Mouse (Mus musculus) spleen, postnatal 14 days (tissue): ENCODE data around the gene Trpt1.

Source experiments
- DNase-seq, 2 experiments: peaks; one replicate each; pipeline ENCODE4 v3.0.0; 2021 to 2022; ENCODE audit warnings: low spot score in 2 of 2

The Trpt1 gene

DNA sequence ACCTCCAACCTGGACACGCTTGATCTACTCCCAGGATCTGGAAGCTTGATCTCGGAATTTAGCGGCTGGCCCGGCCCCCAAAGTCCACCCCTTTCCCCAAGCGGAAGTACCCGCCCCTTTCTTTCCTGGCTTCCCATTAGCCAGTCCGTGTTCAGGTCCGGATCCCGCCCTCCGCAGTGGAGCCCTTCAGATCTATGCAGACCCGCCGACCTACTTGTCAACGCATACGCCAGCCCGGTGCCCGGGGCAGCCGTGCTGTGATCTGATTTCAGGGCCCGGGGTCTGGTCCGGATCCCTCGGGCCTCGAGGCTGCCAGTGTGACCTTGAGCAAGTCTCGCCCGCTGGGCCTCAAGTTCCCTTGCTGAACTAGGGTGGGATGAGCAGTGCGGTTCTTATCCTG is at the start of gene Trpt1, which contains the start of gene Nudt22:
Gene Trpt1, plus strand, starts transcription at position 126 of the 400 bp plus-strand sequence.
Gene Nudt22, minus strand, starts transcription at position 112 of the 400 bp plus-strand sequence.
- DNase-seq: peak; percentile 56 to 65

DNA sequence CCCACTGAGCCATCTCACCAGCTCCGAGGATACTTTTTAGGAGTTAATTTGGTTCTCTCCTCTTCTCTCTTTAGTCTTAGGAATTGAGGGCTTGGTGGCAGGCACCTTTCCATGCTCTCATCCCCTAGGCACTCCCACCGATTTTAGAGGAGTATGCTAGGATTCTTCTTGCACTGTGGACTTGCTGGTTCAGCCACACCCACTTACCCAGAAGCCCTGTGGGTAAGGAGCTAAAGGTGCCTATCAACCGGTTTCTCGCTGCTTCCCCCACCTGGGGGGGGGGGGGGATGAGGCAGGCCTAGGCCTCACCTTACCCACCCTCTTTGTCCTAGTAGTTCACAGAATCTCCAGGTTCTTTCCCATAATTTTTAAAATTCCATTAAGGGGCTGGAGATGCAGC is 48.2 kb upstream of the Trpt1 start:
- no peak for DNase-seq

DNA sequence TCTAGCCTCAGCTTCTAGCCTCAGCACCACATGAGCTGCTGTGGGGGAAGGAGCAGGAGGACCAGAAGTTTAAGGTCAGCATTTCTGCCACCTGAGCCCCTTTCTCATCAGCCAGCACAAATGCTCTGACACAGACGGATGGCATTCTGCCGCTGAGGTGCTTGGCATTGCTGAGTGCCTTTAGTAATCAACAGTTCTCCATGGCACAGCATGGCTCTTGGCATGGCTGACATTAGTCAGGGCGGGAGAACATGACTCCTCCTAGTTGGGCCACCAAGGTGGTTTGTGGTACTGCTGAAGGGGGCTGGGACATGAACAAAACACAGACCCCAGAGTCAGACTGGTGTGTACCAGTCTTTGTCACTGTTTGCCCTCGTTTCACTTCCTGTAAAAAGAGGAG is 47.7 kb upstream of the Trpt1 start:
- DNase-seq: no peak

DNA sequence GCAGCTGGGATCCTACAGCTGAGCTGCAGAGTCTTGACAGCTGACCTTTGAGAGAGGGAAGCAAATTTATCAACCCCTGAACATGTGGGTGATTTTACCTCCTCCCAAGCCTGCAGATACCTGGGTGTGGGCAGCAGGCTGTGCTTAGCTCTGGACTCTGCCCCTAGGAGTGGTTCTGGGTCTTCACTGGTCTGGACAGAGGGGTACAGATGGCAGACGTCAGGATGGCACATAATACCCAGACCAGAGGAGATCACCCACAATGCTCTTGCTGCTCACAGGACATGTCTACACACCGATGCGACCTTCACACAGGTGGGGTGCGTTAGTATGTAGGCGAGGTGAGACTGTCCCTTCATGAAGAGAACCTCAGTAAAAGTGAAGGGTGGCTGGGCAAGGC is 46.4 kb upstream of the Trpt1 start:
- DNase-seq: no peak

DNA sequence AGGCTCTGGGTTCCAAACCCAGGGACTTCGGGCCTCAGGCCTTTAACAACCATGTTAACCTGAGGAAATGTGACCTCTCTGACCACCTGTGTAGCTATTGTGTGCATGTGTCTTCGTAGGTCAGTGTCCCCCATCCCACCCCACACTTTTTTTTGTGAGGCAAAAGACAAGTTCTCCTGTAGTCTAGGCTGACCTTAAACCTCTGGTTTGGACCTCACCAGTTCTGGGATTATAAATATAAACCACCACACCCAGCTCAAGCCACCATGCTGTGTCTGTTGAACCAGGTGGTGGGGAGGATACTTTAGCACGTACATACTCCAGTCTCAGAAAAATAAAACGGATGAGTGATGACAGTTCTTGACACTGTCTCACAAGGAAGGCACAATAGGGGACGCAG is 46.0 kb upstream of the Trpt1 start:
- no peak for DNase-seq

DNA sequence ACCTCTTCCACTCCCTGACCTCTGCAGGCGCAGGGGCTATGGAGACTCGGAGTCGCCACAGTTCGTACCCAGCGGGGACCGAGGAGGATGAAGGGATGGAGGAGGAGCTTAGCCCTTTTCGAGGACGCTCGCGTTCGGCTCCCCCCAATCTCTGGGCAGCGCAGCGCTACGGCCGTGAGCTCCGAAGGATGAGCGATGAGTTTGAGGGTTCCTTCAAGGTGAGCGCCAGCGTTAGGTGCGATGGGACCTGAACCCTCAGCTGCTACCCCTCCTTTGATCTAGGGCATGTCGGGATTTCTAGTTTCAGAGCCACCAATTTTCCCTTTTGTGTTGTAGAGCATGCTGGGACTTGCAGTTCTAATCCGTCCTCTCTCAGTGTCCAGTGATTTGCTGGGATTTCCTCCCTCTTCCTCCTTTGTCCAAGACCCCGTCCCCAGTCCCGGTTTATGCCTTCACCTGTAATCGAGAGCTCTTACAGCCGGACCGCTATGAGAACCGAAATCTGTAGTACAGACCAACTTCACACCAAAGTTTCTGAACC is 45.2 kb upstream of the Trpt1 start:
- DNase-seq: no peak

DNA sequence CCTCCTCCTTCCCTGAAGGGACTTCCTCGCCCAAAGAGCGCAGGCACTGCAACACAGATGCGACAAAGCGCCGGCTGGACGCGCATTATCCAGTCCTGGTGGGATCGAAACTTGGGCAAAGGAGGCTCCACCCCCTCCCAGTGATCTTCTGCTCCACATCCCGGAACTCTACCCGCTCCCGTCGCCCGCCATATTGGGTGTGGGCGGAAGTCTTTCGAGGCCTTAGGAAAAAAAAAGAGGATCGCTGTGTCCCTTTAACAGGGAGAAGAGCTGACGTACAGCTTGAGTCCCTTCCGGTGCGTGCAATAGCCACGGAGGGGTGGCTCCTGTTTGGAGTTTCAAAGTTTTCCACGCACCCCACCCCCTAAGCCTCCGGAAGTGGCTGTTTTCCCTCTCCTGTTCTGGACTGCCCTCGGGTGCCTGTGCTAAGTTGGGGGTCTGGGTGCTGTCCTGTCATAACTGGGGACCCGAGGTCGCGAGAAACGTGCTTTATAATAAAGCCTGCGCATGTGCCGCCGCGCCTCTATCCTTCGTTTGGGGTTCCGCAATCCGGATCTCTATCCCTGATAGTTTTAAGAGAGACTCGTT is 44.5 kb upstream of the Trpt1 start:
- peak; percentile 57 to 70 for DNase-seq

DNA sequence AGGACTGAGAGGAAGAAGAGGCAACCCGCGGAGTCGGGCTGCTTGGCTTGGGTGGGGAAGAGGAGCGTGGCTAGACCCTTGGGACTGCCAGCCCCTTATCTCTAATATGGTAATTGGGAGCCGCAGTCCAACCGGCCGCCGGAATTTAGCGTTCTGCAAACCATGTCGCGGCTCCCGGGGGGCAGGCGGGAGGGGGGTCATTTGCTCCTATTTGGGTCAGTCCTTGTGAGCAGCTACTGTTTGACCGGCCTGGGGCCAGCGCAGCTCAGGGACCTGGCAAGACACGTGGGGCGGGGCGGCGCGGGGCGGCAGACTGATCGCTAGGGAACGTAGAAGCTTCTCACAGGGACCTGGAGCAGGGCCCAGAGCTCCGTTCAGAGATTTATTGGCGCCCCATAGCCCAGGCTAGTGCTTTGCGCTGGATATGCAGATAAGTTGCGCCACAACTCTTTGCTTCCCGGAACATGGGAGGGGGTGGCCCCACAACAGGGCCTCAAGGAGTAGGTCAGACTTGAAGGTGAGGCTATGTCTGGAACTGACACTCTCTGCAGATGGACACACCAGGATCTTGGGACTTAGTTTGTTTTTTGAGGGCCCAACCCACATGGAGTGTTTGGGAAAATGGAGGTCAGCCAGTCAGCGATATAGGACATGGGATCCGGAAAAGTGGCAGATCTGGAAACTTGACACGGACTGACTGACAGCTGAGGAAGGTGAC is 43.8 kb upstream of the Trpt1 start:
- peak in 1 of 2 experiments; percentile 47 for DNase-seq

DNA sequence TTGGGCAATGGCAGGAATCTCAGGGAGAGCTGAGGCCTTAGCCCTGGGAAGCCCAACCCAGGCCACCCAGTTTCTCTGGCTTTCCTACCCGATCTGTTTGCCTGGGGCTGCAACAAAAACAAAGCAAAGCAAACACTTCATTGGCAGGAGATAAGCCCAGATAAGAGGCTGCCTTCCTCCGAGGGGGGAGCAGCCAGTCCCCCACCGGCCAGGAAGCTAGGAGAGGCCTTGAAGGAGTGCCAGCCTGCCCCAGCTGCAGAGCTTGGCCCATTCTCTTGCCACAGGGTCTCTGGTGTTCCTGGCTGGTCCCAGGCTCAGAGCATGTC is 43.3 kb upstream of the Trpt1 start:
- no peak for DNase-seq

DNA sequence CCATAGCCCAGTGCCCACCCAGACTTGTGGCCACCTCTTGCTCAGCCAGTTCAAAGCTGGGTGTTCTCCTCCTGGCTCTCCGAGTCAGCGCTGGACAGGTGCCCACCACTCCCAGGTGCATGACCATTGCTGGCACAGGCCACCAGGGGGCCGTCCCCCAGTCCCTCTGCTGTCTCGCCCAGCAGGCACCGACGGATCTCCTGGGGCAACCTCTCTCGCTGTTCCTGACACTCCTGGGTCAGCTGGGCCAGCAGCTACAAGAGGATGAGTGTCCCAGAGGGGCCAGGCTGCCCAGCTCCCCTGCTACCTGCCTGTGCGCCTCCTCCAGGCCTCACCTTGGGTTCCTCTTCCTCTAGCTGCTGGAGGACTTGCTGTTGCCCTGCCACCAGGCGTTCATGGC is 41.9 kb upstream of the Trpt1 start:
- DNase-seq: peak in 1 of 2 experiments; percentile 38

DNA sequence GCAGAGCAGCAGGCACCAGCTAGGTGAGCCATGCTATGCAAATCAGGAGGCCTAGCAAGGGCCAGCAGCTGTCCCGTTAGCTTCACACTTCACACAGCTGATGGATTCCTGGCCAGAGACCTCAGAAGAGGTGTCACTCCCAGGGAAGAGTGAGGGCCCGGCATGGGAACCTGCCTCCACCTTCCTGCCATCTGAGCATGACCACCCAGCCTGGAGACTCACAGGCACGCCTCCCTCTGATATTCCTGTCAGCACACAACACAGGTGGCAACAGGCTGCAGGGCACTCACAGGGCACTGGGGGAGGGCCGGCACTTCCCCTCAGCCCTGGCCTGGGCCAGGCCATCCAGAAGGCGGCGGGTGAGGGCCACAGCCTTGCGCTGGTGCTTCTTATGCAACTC is 40.5 kb upstream of the Trpt1 start:
- DNase-seq: no peak

DNA sequence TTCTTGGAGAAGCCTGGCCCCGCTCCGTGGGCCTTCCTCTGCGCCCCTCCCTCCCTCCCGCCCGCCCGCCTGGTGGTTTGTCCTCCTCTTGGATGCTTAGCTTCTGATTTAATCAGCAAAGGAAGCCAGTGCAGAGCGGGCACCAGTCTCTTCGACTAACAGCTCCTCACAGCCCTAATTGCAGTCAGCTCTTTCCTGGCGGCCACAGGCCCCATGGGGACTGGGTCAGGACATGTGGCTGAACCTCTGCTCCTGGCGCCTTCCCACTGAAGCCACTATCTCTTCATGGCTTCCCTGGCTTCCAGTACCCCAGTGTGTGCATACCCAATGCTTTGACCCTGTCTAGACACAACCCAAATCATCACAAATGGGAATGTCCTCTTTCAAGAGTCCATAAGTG is 39.5 kb upstream of the Trpt1 start:
- no peak for DNase-seq

DNA sequence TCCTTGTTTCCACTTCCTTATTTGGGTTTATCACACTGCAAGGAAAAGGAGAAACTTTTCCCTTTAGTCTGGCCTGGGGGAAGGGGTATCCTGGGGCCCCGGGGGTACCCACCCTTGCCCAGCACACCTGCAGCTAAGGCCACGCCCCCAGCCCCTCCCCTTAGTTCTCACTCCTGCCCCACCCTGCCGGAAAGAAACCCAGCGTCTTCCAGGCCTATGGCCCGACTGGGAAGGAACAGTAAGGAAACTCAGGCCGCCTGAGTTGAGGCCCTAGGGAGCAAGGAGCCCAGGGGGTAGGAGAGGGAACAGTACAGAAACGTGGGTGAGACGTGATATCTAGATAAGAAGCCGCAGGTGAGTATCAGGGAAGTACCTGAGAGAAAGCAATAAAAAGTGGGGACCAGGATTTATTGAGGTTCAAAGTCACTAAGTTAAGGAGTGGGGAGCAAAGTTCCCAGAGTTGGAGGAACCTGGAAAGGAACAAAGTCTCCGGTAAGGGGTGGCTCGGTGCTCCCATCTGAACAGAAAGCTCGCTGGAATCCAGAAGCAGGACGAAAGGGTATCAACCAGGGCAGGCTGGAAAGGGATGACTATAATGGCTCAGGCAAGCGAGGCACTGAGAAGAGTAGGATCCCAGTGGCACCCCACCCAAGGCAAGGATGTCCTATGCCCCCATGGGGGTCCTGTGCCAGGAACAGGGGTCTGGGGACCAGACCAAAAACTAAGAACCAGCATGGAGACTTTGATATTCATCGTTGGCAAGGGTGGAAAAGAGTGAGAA is 27.2 kb upstream of the Trpt1 start:
- no peak for DNase-seq

DNA sequence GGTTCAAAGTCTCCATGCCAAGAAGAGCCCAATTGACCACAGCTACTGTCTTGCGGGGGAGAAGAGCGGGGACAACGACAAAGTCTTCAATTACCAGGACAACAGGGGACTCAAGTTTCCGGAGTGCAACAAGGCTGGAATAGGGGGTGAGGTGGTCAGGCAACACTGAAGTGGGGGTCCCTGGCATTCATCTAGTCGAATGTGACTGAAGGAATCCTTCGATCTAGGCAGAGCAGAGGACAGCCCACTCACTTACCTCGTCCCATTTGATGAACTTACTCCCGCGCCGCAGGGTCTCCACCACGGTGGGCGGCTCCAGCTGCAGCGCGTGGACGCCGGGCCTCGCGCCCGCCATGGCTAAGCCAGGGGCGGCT is 26.7 kb upstream of the Trpt1 start:
- DNase-seq: no peak

DNA sequence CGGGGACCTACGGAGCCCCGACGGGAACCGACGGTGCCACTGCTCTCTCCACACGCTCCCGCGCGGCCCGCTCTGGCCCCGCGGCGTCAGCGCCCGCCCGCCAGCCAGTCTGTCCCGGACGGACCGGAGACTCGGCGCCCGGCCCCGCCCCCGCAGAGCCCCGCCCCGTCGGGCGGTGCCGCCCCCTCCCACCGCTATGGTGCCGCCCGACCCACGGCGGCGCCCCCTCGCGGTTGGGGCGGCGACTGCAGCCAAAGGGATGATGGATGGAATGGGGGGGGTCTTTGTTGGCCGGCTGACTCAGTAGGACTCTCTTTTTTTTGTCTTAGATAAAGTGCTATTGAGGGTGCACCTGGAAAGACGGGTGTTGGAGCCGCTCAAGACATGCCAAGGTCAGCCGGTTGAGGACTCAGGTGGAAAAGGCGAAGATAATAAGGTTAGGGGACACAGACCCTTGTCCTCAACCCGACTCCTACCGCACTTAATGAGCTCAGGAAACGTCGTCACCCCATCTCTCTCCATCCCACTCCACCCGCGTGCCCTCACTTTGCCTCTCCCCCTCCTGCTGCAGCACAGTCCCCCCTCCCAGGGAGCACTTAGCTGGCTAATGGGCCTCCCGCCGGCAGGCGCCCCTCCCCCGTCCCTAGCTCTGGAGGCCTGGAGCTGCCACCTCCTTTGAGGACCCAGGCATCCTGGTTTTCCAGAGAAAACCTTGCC is 26.1 kb upstream of the Trpt1 start:
- peak; percentile 54 to 68 for DNase-seq

DNA sequence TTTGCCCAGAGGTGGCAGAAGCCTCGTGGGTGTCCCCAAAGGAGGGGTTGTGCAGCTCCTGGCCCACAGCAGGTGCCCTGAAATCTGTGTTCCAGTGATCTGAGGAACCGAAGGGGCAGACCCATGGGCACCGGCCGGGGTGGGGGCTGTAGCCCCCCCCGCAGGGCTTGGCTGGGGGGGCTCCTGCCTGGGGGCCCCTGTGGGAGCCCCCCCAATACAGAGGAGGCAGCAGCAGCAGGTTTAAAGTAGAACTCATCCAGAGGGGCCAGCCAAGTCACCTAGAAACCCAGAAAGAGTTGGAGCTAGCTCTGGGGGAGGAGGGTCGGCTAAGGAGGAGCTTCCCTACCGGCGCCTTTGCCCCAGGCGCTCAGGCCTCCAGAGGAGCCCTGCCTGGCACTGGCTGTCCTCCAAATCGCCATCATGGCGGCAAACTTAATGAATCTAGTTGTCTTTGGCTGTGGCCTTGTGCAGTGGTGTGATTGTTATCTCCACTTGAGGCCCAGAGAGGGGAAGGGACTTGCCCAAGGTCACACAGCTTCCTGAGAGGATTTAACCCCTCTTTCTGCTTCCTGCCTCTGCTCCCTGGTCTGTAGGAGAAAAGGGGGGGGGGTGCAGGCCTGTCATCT is 25.4 kb upstream of the Trpt1 start:
- DNase-seq: no peak

DNA sequence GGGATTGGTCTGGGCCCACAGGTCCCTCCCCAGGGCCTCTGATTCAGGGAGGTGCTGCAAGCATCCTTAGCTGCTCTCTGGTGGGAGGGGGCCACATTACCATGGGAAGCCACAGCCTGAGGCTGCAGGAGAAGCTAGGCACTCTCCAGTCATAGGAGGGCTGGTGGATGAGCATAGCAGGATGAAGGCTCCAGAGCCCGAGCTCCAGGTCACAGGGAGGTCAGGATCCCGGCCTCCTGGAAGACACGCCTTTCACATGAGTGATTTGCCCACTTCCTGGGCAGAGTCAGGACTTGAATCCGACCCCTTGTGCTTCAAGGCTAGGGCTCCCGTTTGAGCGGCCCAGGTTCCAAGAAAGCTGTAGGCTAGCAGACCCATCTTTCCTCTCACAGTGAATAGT is 24.3 kb upstream of the Trpt1 start:
- DNase-seq: no peak

DNA sequence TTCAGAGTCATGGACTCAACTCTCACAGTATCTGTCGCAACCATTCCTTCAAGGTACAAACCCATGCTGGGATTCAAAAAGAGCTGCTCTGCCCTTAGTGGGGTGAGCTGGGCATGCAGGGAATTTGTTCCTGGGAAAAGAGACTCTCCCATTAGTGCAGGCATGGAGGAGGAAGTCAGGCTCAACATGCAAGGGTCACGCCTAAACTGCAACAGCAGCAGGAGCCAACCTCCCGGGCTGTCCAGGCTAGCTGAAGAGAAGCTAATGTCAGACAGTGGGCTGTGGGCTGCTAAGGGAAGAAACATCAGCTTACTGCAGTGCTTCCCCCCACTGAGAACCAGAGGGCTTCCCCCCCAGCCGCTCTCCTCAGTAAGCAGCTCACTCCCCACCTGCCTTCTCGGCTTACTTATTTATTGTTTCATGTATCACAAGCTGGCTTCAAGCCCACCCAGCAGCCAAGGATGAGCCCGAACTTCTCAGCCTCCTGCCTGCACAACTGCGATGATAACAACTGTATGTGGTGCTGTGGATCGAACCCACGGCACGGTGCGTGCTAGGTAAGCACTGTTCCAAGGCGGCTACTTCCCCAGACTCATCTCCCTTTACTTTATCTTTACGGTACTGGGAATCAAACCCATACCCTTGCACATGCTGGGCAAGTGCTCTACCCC is 23.5 kb upstream of the Trpt1 start:
- DNase-seq: no peak

DNA sequence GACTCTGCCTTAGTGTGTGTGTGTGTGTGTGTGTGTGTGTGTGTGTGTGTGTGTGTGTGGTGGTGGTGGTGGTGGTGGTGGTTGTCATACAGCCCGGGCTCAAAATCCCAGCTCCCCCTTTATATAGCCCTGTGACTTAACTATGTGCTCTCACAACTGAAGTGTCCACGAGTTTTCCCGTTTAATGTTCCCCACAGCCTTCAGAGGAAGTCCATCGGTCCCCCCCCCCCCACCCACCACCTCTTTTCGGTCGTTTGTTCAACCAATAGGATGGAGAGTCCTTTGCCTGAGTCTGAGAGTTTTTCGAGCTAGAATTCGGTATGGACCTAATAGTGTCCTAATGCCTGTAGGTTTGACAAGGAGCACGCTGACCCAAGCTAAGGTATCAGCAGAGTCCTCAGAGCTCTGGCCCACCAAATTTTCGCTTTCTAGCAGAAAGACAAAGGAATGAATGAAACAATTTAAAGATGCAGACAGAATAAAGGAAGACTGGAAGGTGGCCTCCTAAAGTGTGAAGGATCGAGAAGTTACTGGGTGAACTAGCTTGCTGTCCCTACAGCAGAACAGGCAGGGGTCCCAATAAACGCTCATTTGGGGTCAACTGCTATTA is 22.2 kb upstream of the Trpt1 start:
- DNase-seq: no peak
